Mouse (Mus musculus): ENCODE data around the gene Mark3.

GRCm38 (mm10) chr12:111652953-111653352, 78.6 kb downstream of the Mark3 start:
- TF ChIP-seq HCFC1 (IDR thresholded peaks at IDR 0.05; ENCODE audit: borderline replicate concordance, insufficient read depth, low read length) (no peak), ZC3H11A (IDR thresholded peaks at IDR 0.05; ENCODE audit: borderline replicate concordance, low read depth, low read length) (no peak), MAFK (IDR thresholded peaks at IDR 0.05; ENCODE audit: insufficient read depth, low read depth, low read length) (no peak), CHD2 (IDR thresholded peaks at IDR 0.05; ENCODE audit: low read depth, low read length) (no peak), ZNF384 (IDR thresholded peaks at IDR 0.05; ENCODE audit: low read depth, low read length) (no peak)
